Mouse (Mus musculus): ENCODE measurements around the gene Rtn1.
"Not testable (repeated sequence)": the region's sequence is repeated elsewhere in the genome, so short reads cannot be mapped to it uniquely, and the experiment has no call there.

The Rtn1 gene

GRCm38 (mm10) chr12:72324210-72324871, 84.5 kb downstream of the Rtn1 start:
- no peak for DNase-seq (ENCODE audit: low spot score in 2 of 2)

- DNase-seq (ENCODE audit: low spot score in 2 of 2): no peak
These were observed 85.1 kb downstream of the Rtn1 start for GRCm38 (mm10) chr12:72323778-72324177.

DNA sequence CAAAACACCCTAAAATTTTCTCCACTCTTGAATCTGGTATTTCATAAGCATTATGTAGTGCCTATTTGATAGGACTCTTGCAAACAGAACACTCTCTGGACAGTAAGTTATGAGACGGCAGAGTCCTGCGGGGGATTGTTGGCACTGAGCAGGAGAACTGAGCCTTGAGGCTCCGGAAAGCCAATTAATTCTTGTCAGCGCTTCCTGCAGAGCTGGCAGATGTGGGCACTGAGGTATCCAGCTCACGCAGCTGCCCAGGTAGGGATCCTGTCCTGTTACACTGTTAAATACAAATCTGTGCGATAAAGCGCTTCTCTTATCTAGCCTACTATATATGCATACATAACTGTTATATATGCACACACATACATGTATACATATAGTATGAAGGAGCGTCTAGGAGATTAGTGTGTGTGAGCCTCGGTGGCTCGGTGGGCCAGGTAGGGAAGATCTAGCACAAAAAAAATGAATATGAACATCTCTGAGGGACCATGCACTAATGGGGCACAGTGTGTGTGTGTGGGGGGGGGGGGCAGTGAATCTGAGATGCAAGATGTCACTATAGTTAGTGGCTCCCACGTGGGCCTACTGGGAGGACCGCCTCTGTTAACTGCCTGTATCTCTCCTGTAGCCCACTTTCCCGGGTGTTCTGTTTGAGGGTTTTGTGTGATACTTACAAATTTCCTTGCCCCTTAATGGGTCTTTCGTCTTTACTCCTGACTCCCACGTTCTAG, 93.0 kb downstream of the Rtn1 start:
- DNase-seq (ENCODE audit: low spot score in 2 of 2): no peak

DNA sequence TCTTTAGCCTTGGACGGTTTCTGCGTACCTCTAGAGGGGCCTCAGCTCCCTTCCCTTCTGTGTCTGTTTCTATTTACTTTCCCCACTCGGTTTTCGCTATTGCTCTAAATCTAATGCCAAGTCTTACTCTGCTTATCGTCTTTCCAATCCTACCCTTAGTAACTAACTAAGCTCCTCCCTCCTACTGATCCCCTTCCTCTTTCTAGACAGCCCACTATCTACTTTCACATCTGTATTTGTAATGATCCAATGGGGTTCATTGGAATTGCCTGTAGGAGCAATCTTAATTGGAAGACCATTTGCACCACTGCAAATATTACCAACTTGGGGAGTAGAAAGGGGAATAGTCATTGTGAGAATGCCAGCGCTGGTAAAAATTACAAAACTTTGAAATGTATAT, 98.0 kb downstream of the Rtn1 start:
- DNase-seq (ENCODE audit: low spot score in 2 of 2): no peak

- DNase-seq (ENCODE audit: low spot score in 2 of 2): no peak
These were observed 100.3 kb downstream of the Rtn1 start for GRCm38 (mm10) chr12:72308506-72308905.

- no peak for DNase-seq (ENCODE audit: low spot score in 2 of 2)
These were observed 102.6 kb downstream of the Rtn1 start for GRCm38 (mm10) chr12:72306281-72306680.

- DNase-seq (ENCODE audit: low spot score in 2 of 2): no peak
These were observed 103.4 kb downstream of the Rtn1 start for GRCm38 (mm10) chr12:72305421-72305820.

DNA sequence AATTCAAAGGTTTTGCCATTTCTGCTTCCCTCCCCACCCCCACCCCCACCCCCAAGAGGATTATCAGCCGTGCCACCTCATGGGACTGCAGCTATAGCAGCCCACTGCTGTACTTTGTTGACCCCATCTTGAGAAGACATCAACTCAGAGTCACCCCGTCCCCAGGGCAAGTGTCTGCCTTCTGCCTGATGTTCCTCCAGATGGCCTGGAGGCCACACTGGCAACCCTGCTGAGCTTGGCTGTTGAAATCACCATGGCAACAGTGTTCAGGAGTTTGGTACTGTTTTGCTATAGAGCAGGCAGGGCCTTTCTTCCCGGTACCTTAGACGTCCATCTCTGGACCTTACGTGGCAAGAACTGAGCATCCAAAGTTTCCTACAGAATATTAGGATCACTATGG, 103.9 kb downstream of the Rtn1 start:
- DNase-seq (ENCODE audit: low spot score in 2 of 2): no peak

GRCm38 (mm10) chr12:72304347-72304688, 104.5 kb downstream of the Rtn1 start:
- peak; percentile 32 to 46 for DNase-seq (ENCODE audit: low spot score in 2 of 2)

- DNase-seq (ENCODE audit: low spot score in 2 of 2): no peak
These were observed 105.1 kb downstream of the Rtn1 start for GRCm38 (mm10) chr12:72303624-72304346.

DNA sequence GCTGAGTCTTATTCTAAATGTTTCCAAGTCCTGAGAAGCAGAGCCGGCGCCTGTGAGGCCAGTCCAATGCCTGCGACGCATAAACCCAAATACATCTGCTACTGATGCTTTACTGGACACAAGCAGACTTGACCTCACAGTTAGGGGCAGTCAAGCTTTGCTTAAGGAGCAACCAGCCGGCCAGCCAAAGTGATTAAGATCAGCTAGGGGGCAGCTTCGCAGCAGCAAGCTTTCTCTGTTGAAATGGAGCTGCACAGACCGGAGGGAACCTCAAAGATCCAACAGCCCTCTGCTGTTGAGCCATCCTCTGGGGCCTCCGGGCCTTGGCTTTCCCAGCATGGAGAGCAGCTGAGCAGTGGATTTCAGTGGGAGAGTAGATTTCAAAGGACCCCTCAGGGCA, 107.4 kb downstream of the Rtn1 start:
- DNase-seq (ENCODE audit: low spot score in 2 of 2): peak in 1 of 2 experiments; percentile 29

DNA sequence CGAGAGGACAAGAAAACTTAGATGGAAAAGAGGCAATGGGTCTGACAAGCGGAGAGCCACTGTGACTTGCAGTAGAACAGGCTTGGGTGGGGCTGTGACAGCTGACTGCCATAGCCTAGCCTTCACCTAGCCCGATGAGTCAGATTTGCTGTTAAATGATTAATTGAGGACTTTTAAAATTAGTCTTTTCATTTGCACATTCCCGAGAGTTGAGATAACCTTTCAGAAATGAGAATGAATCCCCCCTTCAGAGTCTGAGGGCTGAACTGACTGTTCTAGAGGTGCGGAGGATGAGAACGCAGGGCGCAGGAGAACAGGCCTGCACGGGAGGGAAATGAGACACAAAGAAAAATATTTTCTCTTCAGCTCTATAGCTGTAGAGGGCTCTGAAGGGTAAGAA, 107.9 kb downstream of the Rtn1 start:
- DNase-seq (ENCODE audit: low spot score in 2 of 2): no peak

GRCm38 (mm10) chr12:72298222-72298621, 110.6 kb downstream of the Rtn1 start:
- no peak for DNase-seq (ENCODE audit: low spot score in 2 of 2)

DNA sequence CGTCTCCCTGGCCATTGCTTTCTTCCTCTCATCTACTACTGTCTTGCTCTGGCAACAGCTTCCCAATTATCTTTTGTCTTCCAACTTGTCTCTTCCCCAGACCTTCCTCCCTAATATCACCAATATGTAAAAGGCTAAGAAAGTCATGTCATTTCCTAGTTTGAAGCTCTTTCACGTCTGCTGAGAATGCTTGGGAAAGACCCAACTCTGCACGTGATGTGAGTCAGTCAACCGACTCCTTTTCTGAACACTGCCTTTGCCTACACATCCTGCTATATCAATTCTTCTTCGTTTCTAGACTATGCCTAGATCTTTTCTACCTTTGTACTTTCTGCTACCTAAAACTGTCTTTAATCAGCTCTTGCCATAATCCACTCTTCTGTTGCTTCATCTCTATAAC, 112.3 kb downstream of the Rtn1 start:
- no peak for DNase-seq (ENCODE audit: low spot score in 2 of 2)

- DNase-seq (ENCODE audit: low spot score in 2 of 2): not testable (repeated sequence)
These were observed 115.7 kb downstream of the Rtn1 start for GRCm38 (mm10) chr12:72293185-72293584.

DNA sequence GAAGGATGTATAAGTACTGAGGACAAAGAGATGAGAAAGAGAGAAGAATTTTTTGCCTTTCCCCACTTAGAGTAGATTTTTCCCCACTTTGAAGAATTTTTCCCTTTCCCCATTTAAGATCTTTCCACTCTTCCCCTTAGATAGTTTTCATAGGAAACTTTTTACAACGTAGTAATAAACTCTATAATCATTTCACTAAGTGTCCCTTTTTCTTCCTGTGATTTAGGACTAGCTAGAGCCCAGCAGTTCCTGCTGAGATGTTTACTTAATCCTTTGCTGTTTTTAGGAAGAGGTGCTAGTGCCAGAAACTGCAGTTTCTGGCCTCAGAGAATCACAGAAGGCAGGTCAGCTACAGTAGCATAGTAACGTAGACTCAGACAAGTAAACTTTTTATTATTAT, 116.3 kb downstream of the Rtn1 start:
- DNase-seq (ENCODE audit: low spot score in 2 of 2): no peak

DNA sequence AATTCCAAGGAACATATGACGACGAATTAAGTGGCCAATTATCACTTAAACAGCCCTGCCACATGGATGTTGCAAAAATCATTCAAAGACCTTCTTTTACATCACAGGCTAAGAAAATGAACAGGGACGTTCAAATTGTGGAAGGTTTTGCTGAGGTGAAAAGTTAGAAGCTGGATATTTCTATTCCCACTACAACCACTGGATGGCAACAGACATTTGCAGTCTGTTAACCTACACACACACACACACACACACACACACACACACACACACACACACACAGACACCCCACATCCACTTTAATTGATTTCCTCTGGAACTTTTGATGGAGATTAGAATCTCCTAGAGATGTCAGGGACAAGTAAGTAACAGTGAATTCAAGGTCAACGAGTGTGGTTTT, 117.6 kb downstream of the Rtn1 start:
- DNase-seq (ENCODE audit: low spot score in 2 of 2): no peak

GRCm38 (mm10) chr12:72288215-72288614, 120.6 kb downstream of the Rtn1 start:
- DNase-seq (ENCODE audit: low spot score in 2 of 2): no peak

- DNase-seq (ENCODE audit: low spot score in 2 of 2): no peak
These were observed 121.4 kb downstream of the Rtn1 start for GRCm38 (mm10) chr12:72287332-72288004.

DNA sequence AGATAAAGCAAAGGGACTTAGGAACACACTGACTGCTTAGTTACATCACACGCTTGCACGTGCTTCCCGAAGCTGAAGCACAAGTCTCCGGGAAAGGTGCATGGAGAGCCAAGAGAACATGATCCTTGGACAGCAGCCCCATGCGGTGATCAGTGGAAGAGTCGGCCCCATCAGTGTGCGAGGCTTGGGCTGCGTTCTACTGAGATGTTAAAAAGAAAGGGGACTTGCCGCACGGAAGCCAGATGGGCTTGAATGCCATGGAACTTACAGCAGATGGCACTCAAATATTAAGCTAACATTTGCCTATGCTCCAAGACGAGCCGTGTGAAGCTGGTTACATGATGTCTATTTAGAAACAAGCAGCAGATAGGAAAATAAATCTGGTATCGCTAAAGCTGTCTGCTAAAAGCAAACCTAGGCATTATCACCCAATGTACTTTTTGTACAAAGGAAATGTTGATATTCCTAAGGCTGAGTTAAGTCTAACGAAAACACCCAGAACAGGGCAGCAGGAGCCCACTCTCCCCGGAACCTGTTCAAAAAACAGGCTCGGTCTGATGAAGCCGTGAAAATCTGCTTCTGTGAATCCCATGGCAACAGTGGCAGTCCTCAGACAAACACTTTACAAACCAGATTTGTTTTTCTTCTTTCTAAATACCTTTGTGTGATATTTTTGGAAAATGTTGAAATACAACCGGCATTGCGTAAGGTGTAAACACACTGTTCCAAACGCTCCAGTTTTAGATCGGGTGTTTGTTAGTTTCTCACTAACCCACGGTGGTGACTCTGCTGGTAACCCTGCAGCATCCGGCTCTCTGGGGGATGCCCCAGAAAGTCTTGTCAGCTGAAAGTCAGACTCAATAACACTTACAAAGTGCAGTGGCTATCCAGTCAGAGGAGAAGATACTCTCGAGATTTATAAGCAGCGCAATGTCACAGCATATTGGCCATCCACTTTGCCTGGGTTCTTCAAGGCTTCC, 123.2 kb downstream of the Rtn1 start:
- DNase-seq (ENCODE audit: low spot score in 2 of 2): peak; percentile 83 to 90

DNA sequence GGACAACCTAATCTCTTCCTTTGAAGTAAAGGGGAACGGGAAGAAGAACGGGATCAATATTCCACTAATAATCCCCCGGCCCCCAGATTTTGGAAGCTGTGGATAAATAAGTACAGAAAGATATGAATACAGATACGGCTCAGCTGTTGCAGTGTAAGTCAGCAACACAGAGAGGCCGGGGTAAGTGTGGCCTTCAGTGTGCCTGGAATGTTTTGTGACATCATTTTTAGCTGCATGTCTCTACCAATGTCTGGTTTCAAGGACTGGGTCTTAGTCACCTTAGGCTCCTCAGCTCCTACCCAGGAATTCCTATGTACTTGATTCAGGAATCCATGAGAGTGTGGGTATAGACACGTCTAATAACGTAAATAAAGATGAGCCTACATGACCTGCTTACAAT, 124.3 kb downstream of the Rtn1 start:
- no peak for DNase-seq (ENCODE audit: low spot score in 2 of 2)

All from right cerebral cortex, postnatal 10 days (tissue).